Mouse (Mus musculus): ENCODE measurements around the gene Gm20816. TPM values are rescaled to one million over a fixed set of nuclear protein-coding genes. Genes with fewer than 3 reads are reported as not detected.
"Not testable (repeated sequence)": the region's sequence is repeated elsewhere in the genome, so short reads cannot be mapped to it uniquely, and the experiment has no call there.

Gene Gm20816
- polyA plus RNA-seq (2016; fragmentation: Nextera tagmentation; extraction: Ambion mirVana): not detected in 2 replicates

DNA sequence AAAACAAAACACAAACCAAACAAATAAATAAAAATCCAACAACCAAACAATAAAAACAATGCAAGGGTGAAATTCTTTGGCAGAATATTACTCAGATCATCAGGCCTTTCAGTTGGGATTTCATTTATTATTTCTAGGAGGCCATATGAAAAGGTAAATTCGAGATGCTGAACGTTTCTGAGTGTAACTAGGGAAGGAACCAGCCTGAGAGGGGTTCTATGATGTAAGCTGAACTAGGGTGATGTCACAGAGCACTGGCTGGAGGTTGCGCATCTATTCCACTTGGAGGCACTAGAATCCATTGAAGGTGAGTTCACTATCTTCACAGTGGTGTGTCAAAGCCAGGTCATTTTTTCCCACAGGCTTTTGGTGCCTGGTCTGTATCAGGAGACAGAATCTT is at the start of gene Gm20816:
Gm20816 (plus strand) TSS at position 301 of the 400 bp plus-strand sequence.
- H3K4me2 ChIP-seq (replicated peaks); H3K9ac ChIP-seq (replicated peaks); H3K4me1 ChIP-seq; H3K4me3 ChIP-seq; H3K9me3 ChIP-seq; H3K27me3 ChIP-seq; ATAC-seq (ENCODE audit: low FRiP score, low read depth); H3K36me3 ChIP-seq; H3K27ac ChIP-seq (replicated peaks): not testable (repeated sequence)
- WGBS: no CpG with 5 or more reads among the region's 3 CpGs

Other genes with a start within 250 kb of the Gm20816 start
- gene Gm20937, start 243.1 kb upstream of the Gm20816 start, polyA plus RNA-seq (2016; fragmentation: Nextera tagmentation; extraction: Ambion mirVana): not detected in 2 replicates

All from midbrain, embryonic 12.5 days (tissue).